Mouse (Mus musculus) cerebellum, adult 2 months (tissue): ENCODE data around the gene Cdkn2a. TPM values are rescaled to one million over a fixed set of nuclear protein-coding genes. Genes with fewer than 3 reads are reported as not detected.

Source experiments
- DNase-seq, 2 experiments: peaks; one replicate each; pipeline ENCODE4 v3.0.0; 2021
- H3K27ac ChIP-seq: fragments of 200-500 bp; 2 replicates; pipeline ENCODE4 v1.5.1; 2012; ENCODE audit warnings: low read length, control low read depth, inconsistent platforms; ENCODE audit not compliant: insufficient read depth
- H3K27me3 ChIP-seq: fragments of 200-500 bp; 2 replicates; pipeline ENCODE4 v1.6.1; 2012; ENCODE audit warnings: inconsistent platforms, mild to moderate bottlenecking, low read length, moderate library complexity; ENCODE audit not compliant: control insufficient read depth, insufficient read depth
- H3K4me1 ChIP-seq: fragments of 200-500 bp; 2 replicates; pipeline ENCODE4 v1.6.1; 2011; ENCODE audit warnings: low read length; ENCODE audit not compliant: control insufficient read depth, insufficient read depth
- H3K4me3 ChIP-seq: fragments of 200-500 bp; replicated peaks from 2 replicates; pipeline ENCODE3; 2011; ENCODE audit warnings: mild to moderate bottlenecking, low read depth, low read length, control low read depth; ENCODE audit not compliant: insufficient read depth
- CTCF ChIP-seq: fragments of 200-500 bp; IDR thresholded peaks from 2 replicates; pipeline ENCODE4 v1.5.1; 2011; ENCODE audit warnings: low read depth, mild to moderate bottlenecking, control low read depth, low read length, moderate library complexity, borderline replicate concordance; ENCODE audit not compliant: insufficient read depth
- POLR2A ChIP-seq: fragments of 200-500 bp; IDR thresholded peaks from 2 replicates; pipeline ENCODE4 v1.6.1; 2011; ENCODE audit warnings: low read length, control low read depth, borderline replicate concordance; ENCODE audit not compliant: insufficient read depth
- WGBS: fragments of 180-500 bp; shearing (Covaris S2); methylation state at CpG from one replicate; pipeline ENCODE4 v1.1.7; 2018; 5-methylcytosine and 5-hydroxymethylcytosine counted together
- polyA plus RNA-seq: library from polyadenylated mRNA; depleted of rRNA; stranded (reverse); fragments of >200 nt; gene quantifications from 2 replicates; pipeline ENCODE4 v1.2.3, GENCODE M21; 2012

Gene Cdkn2a
- polyA plus RNA-seq, 1 experiment = not detected

DNA sequence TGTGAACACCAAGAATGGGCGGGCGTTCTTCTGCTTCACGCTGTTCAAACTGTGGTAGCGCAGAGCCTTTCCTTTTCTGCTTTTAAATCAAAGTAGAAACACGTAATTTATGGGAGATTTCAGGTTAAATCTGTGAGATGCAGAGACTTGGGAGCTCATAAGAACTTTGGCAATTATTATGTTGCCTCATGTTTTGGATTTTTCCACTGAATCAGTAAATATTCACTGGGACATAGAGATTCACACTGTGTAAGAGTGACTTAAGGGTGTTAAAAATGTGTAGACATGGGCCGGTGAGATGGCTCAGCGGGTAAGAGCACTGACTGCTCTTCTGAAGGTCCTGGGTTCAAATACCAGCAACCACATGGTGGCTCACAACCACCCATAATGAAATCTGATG, 8.8 kb downstream of the Cdkn2a start:
- Histone ChIP-seq H3K27me3 (peaks cover 11% of the 10 kb centered on the region; the same call in 1 of the 2 replicates), H3K4me3 (no peak overlapping the region), H3K4me1 (no peaks in the 10 kb centered on the region), H3K27ac (no peak overlapping the region)
- TF ChIP-seq CTCF = no peak
- no peak for TF ChIP-seq POLR2A
- WGBS = 35% methylated on average over 7 of the region's 7 CpGs
- no peak for DNase-seq

- TF ChIP-seq POLR2A (no peak), CTCF (no peak)
- no peak for DNase-seq
- WGBS = 4% methylated on average over 12 of the region's 12 CpGs
These were observed 11.8 kb downstream of the Cdkn2a start for GRCm38 (mm10) chr4:89282661-89283060.

DNA sequence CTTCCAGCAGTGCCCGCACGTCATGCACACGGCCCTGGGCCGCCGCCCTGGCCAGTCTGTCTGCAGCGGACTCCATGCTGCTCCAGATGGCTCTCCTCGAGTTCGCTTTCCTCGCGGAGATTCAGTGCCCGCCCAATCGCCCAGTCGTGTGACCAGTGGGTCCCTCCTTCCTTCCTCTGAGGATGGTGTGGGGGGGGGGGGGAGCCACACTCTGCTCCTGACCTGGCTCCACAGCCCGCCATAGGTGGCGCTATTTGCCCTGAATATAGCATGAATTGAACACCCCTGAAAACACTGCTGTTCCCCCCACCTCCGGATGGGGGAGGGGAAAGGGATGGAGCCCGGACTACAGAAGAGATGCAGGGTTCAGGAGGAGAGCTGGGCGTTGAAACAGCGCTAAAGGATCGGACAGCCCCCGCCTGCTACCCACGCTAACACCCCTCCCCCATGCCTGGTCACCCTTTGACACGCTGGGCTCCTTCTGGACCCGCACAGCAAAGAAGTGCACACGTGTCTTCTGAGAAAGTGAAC, 12.4 kb downstream of the Cdkn2a start:
- 2% methylated on average over 25 of the region's 25 CpGs for WGBS
- Histone ChIP-seq H3K4me3 (no peak overlapping the region), H3K4me1 (no peaks in the 10 kb centered on the region), H3K27me3 (peaks cover 13% of the 10 kb centered on the region; the same call in 1 of the 2 replicates), H3K27ac (no peak overlapping the region)
- TF ChIP-seq POLR2A (no peak), CTCF (no peak)
- no peak for DNase-seq

More at GRCm38 (mm10) chr4:89282661-89283060, 11.8 kb downstream of the Cdkn2a start:
- H3K27me3 ChIP-seq = peaks cover 11% of the 10 kb centered on the region; the same call in 1 of the 2 replicates
- H3K4me3 ChIP-seq = no peak overlapping the region
- no peaks in the 10 kb centered on the region for H3K4me1 ChIP-seq
- H3K27ac ChIP-seq = no peak overlapping the region

DNA sequence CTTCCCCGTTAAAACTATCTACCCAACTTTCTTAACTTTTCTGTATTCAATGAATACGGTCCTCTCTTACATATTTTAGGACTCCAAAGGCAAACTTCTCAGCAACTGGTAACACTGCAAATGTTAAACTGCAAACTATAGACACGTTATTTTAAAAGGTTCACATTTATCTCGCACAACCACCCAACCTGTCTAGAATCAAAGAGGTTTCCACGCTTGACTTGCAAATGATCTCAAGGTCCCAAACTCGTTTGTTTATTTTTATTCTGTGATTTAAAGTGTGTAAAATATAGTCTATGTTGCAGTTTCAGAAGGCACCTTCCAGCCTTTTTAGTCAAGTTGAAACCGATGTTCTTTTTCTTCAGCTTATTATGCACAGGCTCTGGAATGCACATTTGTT, 13.2 kb downstream of the Cdkn2a start:
- 4% methylated on average over 7 of the region's 7 CpGs for WGBS
- peaks cover 13% of the 10 kb centered on the region; the same call in 1 of the 2 replicates for H3K27me3 ChIP-seq
- no peak for TF ChIP-seq CTCF
- TF ChIP-seq POLR2A = no peak
- no peak for DNase-seq
- no peaks in the 10 kb centered on the region for H3K4me1 ChIP-seq
- H3K4me3 ChIP-seq = no peak overlapping the region
- H3K27ac ChIP-seq = no peak overlapping the region

- Histone ChIP-seq H3K4me3 (no peak overlapping the region), H3K4me1 (no peaks in the 10 kb centered on the region), H3K27me3 (peaks cover 18% of the 10 kb centered on the region; the same call in 1 of the 2 replicates), H3K27ac (no peak overlapping the region)
- DNase-seq = no peak
- 1% methylated on average over 2 of the region's 2 CpGs for WGBS
- TF ChIP-seq POLR2A (no peak), CTCF (no peak)
These were observed 14.8 kb downstream of the Cdkn2a start for GRCm38 (mm10) chr4:89279641-89280040.

DNA sequence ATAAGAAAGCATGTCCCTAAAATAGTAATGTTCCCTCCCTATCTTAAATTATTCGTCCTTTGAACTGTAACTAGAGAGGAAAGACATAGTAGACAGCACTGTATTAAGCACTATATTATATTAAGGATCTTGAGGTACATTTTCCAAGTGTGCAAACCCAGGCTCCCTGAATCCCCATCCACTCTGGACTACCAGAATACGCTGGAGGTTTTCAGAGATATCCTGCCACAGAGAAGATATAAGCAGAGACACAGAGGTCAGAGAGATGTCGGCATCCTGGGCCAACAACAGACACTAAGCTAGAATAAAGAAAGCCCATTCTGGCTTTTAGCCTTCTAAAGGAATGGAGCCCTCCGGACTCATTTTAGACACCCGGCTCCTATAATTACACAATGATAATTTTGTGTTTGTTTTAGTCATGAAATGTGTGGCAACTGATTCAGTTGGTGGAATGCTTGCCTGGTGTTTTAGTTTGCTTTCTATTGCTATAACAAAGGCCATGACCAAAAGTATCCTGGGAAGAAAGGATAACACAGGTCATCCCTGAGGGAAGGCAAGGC, 17.0 kb downstream of the Cdkn2a start:
- DNase-seq = no peak
- Histone ChIP-seq H3K27me3 (peaks cover 23% of the 10 kb centered on the region; the same call in 1 of the 2 replicates), H3K27ac (no peak overlapping the region), H3K4me1 (no peaks in the 10 kb centered on the region), H3K4me3 (no peak overlapping the region)
- WGBS = 7% methylated on average over 5 of the region's 5 CpGs
- TF ChIP-seq POLR2A (no peak), CTCF (no peak)

GRCm38 (mm10) chr4:89276669-89277219, 17.7 kb downstream of the Cdkn2a start:
- H3K27me3 ChIP-seq = peaks cover 18% of the 10 kb centered on the region; the same call in 1 of the 2 replicates
- no peak for DNase-seq
- 2% methylated on average over 37 of the region's 37 CpGs for WGBS

DNA sequence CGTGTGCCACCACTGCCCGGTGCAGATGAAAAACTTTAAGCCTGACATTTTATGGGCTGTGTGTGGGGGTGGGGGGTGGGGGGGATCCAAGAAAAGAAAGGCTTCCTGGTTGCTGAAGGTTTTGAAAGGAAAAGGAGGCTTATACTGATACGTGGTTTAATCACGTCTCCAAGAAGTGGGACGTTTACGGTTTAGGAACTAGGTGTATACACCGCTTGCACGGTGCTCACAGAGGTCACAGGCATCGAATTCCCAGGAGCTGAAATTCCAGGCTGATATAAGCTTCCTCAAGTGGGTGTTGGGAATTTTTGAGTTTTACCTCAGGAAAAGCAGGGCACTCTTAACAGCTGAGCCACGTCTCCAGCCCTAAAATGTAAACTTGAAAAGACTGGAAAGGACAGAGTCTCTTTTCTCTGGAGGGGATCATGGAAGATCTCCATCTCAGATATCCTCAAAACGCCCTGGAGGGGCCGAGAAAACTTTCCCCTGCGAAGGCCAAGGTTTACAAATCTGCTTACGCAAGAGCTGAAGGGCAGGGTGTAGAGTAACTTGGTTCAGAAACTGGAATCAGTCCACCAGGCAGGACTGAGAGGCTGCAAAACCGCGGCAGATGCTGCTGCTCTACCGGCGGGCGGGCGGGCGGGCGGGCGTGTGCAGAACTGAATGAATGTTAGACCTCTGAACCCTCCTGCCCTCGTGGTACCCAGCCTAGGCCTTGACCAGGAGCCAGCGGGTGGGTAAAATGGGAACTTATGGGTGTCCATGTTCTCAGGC, 18.5 kb downstream of the Cdkn2a start:
- no peaks in the 10 kb centered on the region for H3K4me1 ChIP-seq
- H3K27ac ChIP-seq = no peak overlapping the region
- H3K4me3 ChIP-seq = no peak overlapping the region
- 4% methylated on average over 25 of the region's 25 CpGs for WGBS
- no peak for DNase-seq
- H3K27me3 ChIP-seq = peaks cover 15% of the 10 kb centered on the region; the same call in 1 of the 2 replicates
- TF ChIP-seq POLR2A (no peak), CTCF (no peak)

More at GRCm38 (mm10) chr4:89276669-89277219, 17.7 kb downstream of the Cdkn2a start:
- TF ChIP-seq POLR2A = no peak
- TF ChIP-seq CTCF = no peak
- Histone ChIP-seq H3K4me1 (no peaks in the 10 kb centered on the region), H3K4me3 (no peak overlapping the region), H3K27ac (no peak overlapping the region)
